Comparison of ENCODE assay signal across 20 mouse cellular contexts in genomic region chr11:17526476-17526875, GRCm38 (mm10).
DNase-seq lines count a peak whose midpoint lies in the region; ATAC-seq and TF ChIP-seq lines count a peak whose summit lies in the region.
"Had no signal": no experiment of that assay in that cellular context is flagged by ENCODE, and none has a peak within 500 bp of the region (broad histone marks: within the 10 kb centered on the region; RNA-seq: fewer than 3 reads in every experiment).

No protein-coding gene starts in this region.

- no peak for DNase-seq in embryonic facial prominence, embryonic 14.5 days (ENCODE audit: low spot score)
- DNase-seq in embryonic facial prominence, embryonic 10.5 days (ENCODE audit: low spot score), result no peak
- DNase-seq in frontal cortex, postnatal 36 days (ENCODE audit: low spot score in 2 of 2), result no peak
- no peak for DNase-seq in stomach, postnatal 0 days (ENCODE audit: low spot score)
- DNase-seq in telencephalon, adult 2 months (ENCODE audit: low read depth, low spot score), result peak; percentile 31
- DNase-seq in lung, postnatal 25 days (ENCODE audit: low spot score), result no peak
- DNase-seq: adrenal gland, postnatal 10 days; B cell, adult 2 months; cerebellum, adult 2 months; cerebellum, postnatal 10 days; embryo, embryonic 11 days; gastrocnemius, adult 2 months; gastrocnemius, postnatal 25 days had no signal

- H3K4me2 ChIP-seq in embryonic facial prominence, embryonic 14.5 days (ENCODE audit: low read depth, low read length), result no peak overlapping the region
- no peak overlapping the region for H3K4me2 ChIP-seq in stomach, embryonic 15.5 days
- no peak overlapping the region for H3K4me2 ChIP-seq in stomach, postnatal 0 days (replicated peaks; ENCODE audit: low read depth)
- H3K4me2 ChIP-seq: embryonic facial prominence, embryonic 12.5 days; heart, embryonic 12.5 days; hindbrain, embryonic 15.5 days had no signal

- H3K4me3 ChIP-seq in embryonic facial prominence, embryonic 14.5 days (ENCODE audit: low read depth, low read length), result no peak overlapping the region
- no peak overlapping the region for H3K4me3 ChIP-seq in embryonic facial prominence, embryonic 10.5 days
- H3K4me3 ChIP-seq in stomach, embryonic 15.5 days (replicated peaks), result no peak overlapping the region
- H3K4me3 ChIP-seq in stomach, postnatal 0 days (ENCODE audit: low read depth, low read length), result no peak overlapping the region
- H3K4me3 ChIP-seq: embryonic facial prominence, embryonic 12.5 days; gastrocnemius, adult 2 months; heart, embryonic 12.5 days; hindbrain, embryonic 10.5 days; hindbrain, embryonic 15.5 days had no signal

- TF ChIP-seq EP300 in stomach, postnatal 0 days (optimal IDR thresholded peaks at IDR 0.05), result no peak

- no peak for TF ChIP-seq CTCF in stomach, postnatal 0 days (IDR thresholded peaks at IDR 0.05; ENCODE audit: low read depth)

- H3K27ac ChIP-seq in embryonic facial prominence, embryonic 14.5 days (replicated peaks; ENCODE audit: low read depth, low read length), result no peak overlapping the region
- H3K27ac ChIP-seq in embryonic facial prominence, embryonic 10.5 days (replicated peaks), result no peak overlapping the region
- 0 out of 2 replicates have a peak overlapping the region, but pooled peaks have one; percentile 17 for H3K27ac ChIP-seq in stomach, embryonic 15.5 days
- no peak overlapping the region for H3K27ac ChIP-seq in stomach, postnatal 0 days (replicated peaks)
- H3K27ac ChIP-seq: embryonic facial prominence, embryonic 12.5 days; gastrocnemius, adult 2 months; hindbrain, embryonic 10.5 days; hindbrain, embryonic 15.5 days had no signal

- no peak overlapping the region for H3K9ac ChIP-seq in embryonic facial prominence, embryonic 14.5 days (ENCODE audit: low read depth, low read length)
- no peak overlapping the region for H3K9ac ChIP-seq in stomach, embryonic 15.5 days
- no peak overlapping the region for H3K9ac ChIP-seq in stomach, postnatal 0 days (ENCODE audit: low read length)
- H3K9ac ChIP-seq: embryonic facial prominence, embryonic 12.5 days; heart, embryonic 12.5 days; hindbrain, embryonic 15.5 days had no signal

- ATAC-seq in embryonic facial prominence, embryonic 14.5 days (ENCODE audit: low read depth), result peak; percentile 38; the same call in 1 of the 2 replicates
- ATAC-seq in frontal cortex, adult (ENCODE audit: low TSS enrichment), result peak; percentile 55; the same call in 1 of the 2 replicates
- ATAC-seq in stomach, embryonic 15.5 days (ENCODE audit: insufficient read depth, low FRiP score, low read depth), result no peak
- no peak for ATAC-seq in stomach, postnatal 0 days (ENCODE audit: low FRiP score, low TSS enrichment)
- ATAC-seq: intestine, embryonic 16.5 days had no signal

- H3K36me3 ChIP-seq in embryonic facial prominence, embryonic 14.5 days (ENCODE audit: control insufficient read depth, insufficient read depth, low read length), result no peaks in the 10 kb centered on the region
- H3K36me3 ChIP-seq in embryonic facial prominence, embryonic 10.5 days (replicated peaks), result no peaks in the 10 kb centered on the region
- H3K36me3 ChIP-seq in stomach, embryonic 15.5 days, result no peaks in the 10 kb centered on the region
- H3K36me3 ChIP-seq in stomach, postnatal 0 days (ENCODE audit: control insufficient read depth, insufficient read depth, low read length), result no peaks in the 10 kb centered on the region
- H3K36me3 ChIP-seq: embryonic facial prominence, embryonic 12.5 days; heart, embryonic 12.5 days; hindbrain, embryonic 10.5 days; hindbrain, embryonic 15.5 days had no signal

- no peaks in the 10 kb centered on the region for H3K9me3 ChIP-seq in embryonic facial prominence, embryonic 14.5 days (ENCODE audit: control insufficient read depth, low read length)
- no peaks in the 10 kb centered on the region for H3K9me3 ChIP-seq in embryonic facial prominence, embryonic 10.5 days
- H3K9me3 ChIP-seq in stomach, embryonic 15.5 days, result no peaks in the 10 kb centered on the region
- no peaks in the 10 kb centered on the region for H3K9me3 ChIP-seq in stomach, postnatal 0 days (ENCODE audit: control insufficient read depth, low read length)
- H3K9me3 ChIP-seq: embryonic facial prominence, embryonic 12.5 days; heart, embryonic 12.5 days; hindbrain, embryonic 10.5 days; hindbrain, embryonic 15.5 days had no signal

- H3K27me3 ChIP-seq in embryonic facial prominence, embryonic 14.5 days (replicated peaks; ENCODE audit: control insufficient read depth, insufficient read depth, low read length), result no peaks in the 10 kb centered on the region
- no peaks in the 10 kb centered on the region for H3K27me3 ChIP-seq in embryonic facial prominence, embryonic 10.5 days (replicated peaks; ENCODE audit: low read depth, poor library complexity, severe bottlenecking)
- no peaks in the 10 kb centered on the region for H3K27me3 ChIP-seq in stomach, embryonic 15.5 days (replicated peaks)
- no peaks in the 10 kb centered on the region for H3K27me3 ChIP-seq in stomach, postnatal 0 days (ENCODE audit: control insufficient read depth, insufficient read depth, low read length)
- H3K27me3 ChIP-seq: embryonic facial prominence, embryonic 12.5 days; heart, embryonic 12.5 days; hindbrain, embryonic 15.5 days had no signal

- no peaks in the 10 kb centered on the region for H3K4me1 ChIP-seq in embryonic facial prominence, embryonic 14.5 days (ENCODE audit: control insufficient read depth, insufficient read depth, low read length)
- H3K4me1 ChIP-seq in embryonic facial prominence, embryonic 10.5 days, result 0 out of 2 replicates have a peak, but pooled peaks cover 4% of the 10 kb centered on the region
- H3K4me1 ChIP-seq in stomach, embryonic 15.5 days, result no peaks in the 10 kb centered on the region
- no peaks in the 10 kb centered on the region for H3K4me1 ChIP-seq in stomach, postnatal 0 days (replicated peaks; ENCODE audit: control insufficient read depth, insufficient read depth)
- H3K4me1 ChIP-seq: embryonic facial prominence, embryonic 12.5 days; heart, embryonic 12.5 days; hindbrain, embryonic 15.5 days had no signal

- 56% methylated on average over 5 of the region's 5 CpGs for WGBS in embryonic facial prominence, embryonic 14.5 days
- WGBS in embryonic facial prominence, embryonic 10.5 days, result 69% methylated on average over 5 of the region's 5 CpGs
- WGBS in stomach, embryonic 15.5 days, result 64% methylated on average over 5 of the region's 5 CpGs
- WGBS in stomach, postnatal 0 days, result 61% methylated on average over 5 of the region's 5 CpGs

Comparison
In these comparisons a context has a peak if more than half of its experiments do, and no peak if none do; other contexts are left out.
1. ATAC-seq: peak in embryonic facial prominence, embryonic 14.5 days (single experiment) and frontal cortex, adult (single experiment); none in stomach, embryonic 15.5 days (single experiment) and stomach, postnatal 0 days (single experiment).